Mouse (Mus musculus) lung, postnatal 0 days (tissue): ENCODE measurements around the gene Trim2.

Source experiments
- CTCF ChIP-seq: IDR thresholded peaks from 2 replicates; pipeline ENCODE4 v1.5.1; 2016; ENCODE audit warnings: antibody characterized with exemption, mild to moderate bottlenecking
- EP300 ChIP-seq: IDR thresholded peaks from 2 replicates; pipeline ENCODE4 v1.6.1; 2016; ENCODE audit warnings: antibody characterized with exemption, mild to moderate bottlenecking, control low read depth

DNA sequence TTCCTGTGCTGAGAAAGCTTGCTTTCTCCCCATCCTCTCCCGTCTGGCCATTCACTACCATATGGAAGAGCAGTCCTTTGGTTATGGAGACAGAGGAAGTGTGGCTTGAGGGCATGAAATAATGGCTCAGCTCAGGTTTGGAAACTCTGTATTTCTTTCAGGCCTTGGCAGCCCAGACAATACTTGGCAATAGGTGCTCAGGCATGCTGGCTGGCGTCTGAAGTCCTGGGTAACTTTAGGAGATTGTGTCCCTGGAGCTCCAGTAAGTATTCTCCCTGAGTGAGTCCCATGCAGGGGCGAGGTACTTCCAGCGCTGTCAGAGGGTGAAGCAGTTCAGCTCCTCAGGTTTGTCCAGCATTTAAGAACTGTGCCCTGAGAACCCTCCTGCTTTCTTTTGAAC is 27.9 kb downstream of the Trim2 start:
- no peak for TF ChIP-seq CTCF
- no peak for TF ChIP-seq EP300
